Mouse (Mus musculus): ENCODE measurements at regions not wholly inside any gene's neighbourhood (a gene's known extent, or its start where the extent isn't known, plus 50 kb on each side); places are given as distances from the start of the nearest gene placed in this dataset.
"Not testable (repeated sequence)": the region's sequence is repeated elsewhere in the genome, so short reads cannot be mapped to it uniquely, and the experiment has no call there.

- DNase-seq, result no peak
Measured at GRCm38 (mm10) chr10:37861001-37861400, 722.3 kb upstream of the Marcks start.

GRCm38 (mm10) chr10:37849291-37849846 is 710.6 kb upstream of the Marcks start:
- no peak for DNase-seq

DNA sequence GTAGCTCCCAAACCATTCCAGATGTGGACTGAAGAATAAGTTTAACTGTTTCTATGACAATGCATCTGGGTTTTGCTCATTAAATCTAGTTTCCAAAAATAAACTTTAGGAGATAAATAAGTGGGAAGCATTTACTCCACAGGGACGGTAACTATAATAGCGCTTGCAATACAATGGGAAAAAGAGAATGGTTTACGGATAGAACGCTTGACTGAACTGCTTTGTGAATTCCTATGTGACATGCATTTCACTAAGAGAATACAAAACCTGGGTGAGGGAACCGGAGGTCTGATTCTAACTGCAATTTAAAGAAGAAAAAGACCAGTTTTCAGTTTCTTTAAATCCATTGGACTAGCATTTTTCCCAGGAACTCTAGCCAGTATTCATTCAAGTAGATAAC is 704.1 kb upstream of the Marcks start:
- DNase-seq, result no peak

DNA sequence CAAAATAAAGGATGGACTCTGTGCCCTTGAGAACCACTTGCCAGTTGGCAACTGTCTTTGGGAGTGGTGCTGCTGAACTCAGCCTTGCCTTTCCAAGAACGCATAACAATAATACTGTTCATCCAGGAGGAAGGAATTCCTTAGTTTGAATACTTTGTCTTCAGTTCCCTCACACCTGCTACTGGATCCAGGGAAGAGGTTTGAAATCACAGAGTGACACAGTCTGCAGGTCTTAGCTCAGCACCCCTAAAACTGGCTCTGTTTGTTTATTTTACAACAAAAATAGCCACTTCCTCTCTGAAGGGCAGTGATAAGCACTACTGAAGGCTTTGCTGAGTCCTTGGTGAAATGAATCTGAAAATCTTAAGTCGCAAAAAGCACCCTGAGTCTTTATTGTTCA is 703.1 kb upstream of the Marcks start:
- no peak for DNase-seq

DNA sequence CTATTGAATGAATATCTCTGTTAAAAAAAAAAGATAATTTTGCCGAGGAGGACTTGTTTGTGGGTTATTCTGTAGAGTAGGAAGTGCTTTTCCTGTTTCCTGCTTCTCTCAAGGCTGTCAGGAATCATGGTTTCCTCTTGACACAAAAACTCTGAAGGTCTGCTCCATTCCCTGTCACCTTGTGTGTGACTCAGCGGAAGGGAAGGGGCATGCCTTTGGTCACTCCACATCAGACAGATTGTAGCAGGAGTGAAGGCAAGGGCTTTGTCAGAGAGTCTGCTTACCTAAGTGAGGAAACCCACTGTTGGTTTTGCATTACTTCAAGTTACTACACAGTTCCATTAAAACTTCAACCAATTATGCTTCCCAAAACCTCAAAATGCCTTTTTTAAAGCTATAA is 699.0 kb upstream of the Marcks start:
- DNase-seq, result no peak

DNA sequence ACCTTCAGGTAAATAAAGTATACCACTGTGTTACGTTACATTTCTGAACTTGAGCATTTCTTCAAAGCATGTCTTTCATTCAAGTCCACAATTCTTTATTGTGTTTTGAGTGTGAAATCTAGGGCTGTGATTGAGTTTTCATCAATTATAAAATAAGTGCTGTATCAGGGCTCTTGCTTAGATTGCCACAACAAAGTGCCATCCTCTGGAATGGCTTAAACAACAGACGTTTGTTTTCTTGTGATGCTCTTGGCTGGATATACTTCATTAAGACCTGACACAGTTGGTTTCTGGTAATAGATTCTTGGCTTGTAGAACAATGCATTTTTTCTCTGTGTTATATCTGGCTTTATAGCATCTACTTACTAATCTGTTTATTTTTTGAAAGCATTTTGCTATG is 674.3 kb upstream of the Marcks start:
- no peak for DNase-seq

GRCm38 (mm10) chr10:37812405-37812851 is 673.7 kb upstream of the Marcks start:
- DNase-seq, result peak; percentile 32

GRCm38 (mm10) chr10:37811789-37812188 is 673.1 kb upstream of the Marcks start:
- no peak for DNase-seq

DNA sequence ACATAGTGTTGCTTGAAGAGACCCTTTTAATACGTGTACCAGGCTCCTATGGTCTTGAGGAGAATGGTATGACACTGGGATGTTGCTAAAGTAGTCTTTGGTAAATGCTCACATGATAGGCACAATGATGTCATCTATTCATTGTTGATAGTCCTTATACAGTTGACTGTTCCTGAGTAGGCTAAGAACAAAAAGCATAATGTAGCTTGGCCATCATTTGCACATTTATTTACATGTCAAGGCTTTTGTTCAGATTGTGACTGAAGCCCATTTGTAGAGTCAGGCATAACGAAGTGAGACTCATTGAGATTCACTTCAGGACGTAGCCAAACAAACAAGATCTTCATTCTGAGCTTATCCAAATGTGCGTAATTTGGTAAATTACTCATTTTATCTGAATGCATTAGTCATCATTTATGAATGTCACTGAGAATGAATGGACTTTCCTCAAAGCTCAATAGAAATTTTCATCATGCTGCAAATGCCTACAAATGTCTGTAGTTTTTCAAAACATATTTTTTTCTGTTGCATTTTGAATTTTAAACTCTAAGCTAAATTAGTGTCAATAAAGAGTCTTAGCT is 664.6 kb upstream of the Marcks start:
- no peak for DNase-seq

- DNase-seq, result no peak
Measured at GRCm38 (mm10) chr10:37799397-37799796, 660.7 kb upstream of the Marcks start.

DNA sequence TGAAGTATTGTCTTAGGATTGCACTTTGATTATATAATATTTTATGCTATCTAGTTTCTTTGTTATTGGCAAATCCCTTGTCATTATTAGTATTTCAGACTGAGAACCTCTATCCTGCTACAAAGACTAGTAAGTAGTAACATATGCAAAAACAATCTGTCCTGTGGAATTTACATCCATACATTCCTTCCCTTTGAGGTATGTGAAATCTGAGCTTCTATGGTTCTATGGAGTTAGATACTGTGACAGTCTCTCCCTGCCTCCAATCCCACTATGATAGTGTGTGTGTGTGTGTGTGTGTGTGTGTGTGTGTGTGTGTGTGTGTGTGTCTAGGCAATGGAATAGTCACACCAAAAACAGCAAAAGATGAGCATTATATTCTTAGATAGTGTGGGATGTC is 659.6 kb upstream of the Marcks start:
- DNase-seq, result no peak

GRCm38 (mm10) chr10:37797701-37798100 is 659.0 kb upstream of the Marcks start:
- DNase-seq, result no peak

- no peak for DNase-seq
Measured at GRCm38 (mm10) chr10:37792878-37793277, 654.2 kb upstream of the Marcks start.

- DNase-seq, result peak; percentile 11
Measured at GRCm38 (mm10) chr10:37788049-37788448, 649.3 kb upstream of the Marcks start.

DNA sequence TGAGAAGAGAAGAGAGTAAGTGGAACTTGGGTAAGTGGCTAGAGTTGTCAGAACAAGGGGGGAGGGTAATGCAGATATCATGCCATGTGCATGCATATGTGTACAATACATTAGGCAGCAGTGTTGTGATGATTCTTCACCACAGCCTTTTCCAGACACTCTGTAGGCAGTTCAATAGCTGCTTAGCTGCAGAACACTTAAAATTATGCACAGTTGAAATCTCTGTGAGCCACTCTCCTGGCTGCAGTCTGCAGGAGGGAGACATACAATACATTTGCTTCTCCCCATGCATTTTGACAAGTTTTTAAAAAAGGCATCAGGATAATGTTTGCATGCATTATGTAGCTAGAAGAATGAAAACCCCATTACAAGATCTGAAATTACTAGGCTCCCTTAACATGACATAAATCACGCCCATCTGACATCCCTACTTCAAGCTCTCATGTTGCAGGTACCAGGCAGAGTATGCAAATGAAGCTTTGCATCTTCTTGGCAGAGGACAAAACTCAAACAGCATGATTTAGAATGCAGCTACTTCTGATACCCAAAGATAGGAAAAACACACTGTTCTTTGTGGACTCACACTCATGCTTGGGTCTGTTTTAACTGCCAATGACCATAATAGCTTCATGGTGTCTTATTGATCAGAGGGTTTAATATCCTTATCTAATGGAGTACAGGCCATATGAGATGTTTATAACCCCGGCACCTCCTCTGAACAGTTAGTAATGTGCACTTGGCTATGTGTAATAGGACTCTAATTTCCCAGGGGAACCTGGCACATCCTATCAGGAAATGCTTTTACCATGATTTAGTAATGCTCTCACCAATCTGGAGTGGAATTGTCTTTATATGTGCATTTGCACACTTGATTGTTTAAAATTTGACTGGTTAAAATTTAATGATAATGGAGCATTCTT is 640.9 kb upstream of the Marcks start:
- DNase-seq, result no peak

GRCm38 (mm10) chr10:37760542-37761367 is 622.0 kb upstream of the Marcks start:
- DNase-seq, result no peak

DNA sequence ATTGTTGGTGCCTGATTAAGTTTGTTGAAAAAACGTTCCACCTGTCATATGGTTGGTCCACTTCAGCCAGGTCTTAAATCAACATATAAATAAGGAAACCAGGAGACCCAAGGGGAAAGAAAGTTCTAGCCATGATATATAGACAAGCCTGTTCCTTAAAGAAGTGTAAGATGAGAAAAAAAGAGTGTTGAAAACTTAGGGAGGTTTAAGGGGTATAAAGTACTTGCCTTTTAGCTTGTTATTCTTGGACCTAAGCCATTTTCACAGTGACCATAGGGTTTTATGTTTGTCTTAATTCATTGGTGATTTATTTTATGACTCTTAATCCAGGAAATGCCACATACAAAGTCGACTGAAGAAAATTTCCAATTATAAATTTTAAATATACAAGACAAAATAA is 602.9 kb upstream of the Marcks start:
- no peak for DNase-seq

DNA sequence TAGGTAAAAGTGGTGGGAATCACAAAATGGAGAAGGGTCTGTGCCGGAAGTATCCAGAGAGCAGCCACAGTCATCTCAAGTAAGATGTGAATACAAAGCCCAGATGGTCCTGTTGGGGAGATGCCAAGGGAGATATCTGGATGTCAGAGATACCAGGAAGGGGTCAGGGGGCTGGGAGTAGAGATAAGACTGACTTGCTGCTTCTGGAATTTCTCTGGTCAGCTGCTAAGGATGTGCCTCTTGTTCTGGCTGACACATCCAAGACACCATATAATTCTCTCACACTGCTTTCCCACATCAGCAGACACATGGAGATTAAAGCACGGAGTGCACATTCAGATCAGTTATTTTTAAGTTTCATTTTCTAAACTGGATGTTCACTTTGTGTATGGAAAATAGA is 600.3 kb upstream of the Marcks start:
- no peak for DNase-seq

GRCm38 (mm10) chr10:37725609-37726008 is 586.9 kb upstream of the Marcks start:
- no peak for DNase-seq

GRCm38 (mm10) chr10:37724994-37725393 is 586.3 kb upstream of the Marcks start:
- DNase-seq, result not testable (repeated sequence)

- no peak for DNase-seq
Measured at GRCm38 (mm10) chr10:37720748-37721147, 582.0 kb upstream of the Marcks start.

GRCm38 (mm10) chr10:37716946-37717345 is 578.2 kb upstream of the Marcks start:
- no peak for DNase-seq

DNA sequence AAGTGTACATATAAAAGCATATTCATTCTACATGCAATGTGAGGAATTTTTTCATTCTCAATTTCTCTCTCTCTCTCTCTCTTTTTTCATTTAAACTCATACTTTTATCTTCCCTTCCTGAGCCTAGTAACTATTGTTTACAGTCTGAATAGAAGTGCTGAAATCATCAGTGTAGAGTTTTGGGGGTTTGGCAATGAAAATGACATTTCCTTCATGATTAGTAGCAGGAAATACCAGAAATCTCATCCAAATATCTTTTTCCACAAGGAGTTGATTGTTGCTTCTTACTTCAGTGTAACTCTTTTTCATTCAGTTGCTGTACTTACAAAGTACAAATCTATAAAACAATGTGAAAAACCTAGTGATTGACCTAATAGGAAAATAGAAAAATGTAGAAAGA is 572.7 kb upstream of the Marcks start:
- no peak for DNase-seq
